Mouse (Mus musculus): ENCODE data around the gene Pi4kb. TPM values are rescaled to one million over a fixed set of nuclear protein-coding genes. Genes with fewer than 3 reads are reported as not detected.

The Pi4kb gene
- total RNA-seq, 2 experiments from 2014 or later: 23.7 to 26.6 TPM

- DNase-seq: peak; percentile 96 to 98
Measured at GRCm38 (mm10) chr3:94953764-94954616, 20.5 kb upstream of the Pi4kb start, which contains the start of gene Rfx5. TSS of gene Rfx5 (plus strand) at chr3:94954075.

- DNase-seq: no peak
Measured at GRCm38 (mm10) chr3:94958295-94958694, 16.2 kb upstream of the Pi4kb start.

- DNase-seq: peak in 1 of 2 experiments; percentile 31
Measured at GRCm38 (mm10) chr3:94959871-94960270, 14.7 kb upstream of the Pi4kb start.

DNA sequence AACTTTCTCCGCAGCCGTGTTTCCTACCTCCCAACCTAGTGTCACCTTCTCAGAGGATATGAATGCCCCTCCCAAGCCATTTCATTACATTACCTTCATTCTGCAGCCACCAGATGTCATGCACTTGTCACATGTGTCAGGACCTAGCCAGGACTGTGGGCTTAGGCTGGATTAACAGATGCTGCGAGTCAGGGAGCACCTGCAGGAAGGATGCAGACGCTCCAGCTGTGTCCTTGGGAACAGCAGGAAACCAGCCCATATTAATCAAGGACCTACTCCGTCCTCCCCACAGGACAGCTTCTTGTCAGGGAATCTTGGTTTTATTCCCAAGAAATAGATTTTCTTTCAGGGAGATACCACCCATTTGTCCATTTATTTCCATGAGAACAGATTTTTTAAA lies 14.2 kb upstream of the Pi4kb start:
- no peak for DNase-seq

GRCm38 (mm10) chr3:94964989-94965388 lies 9.5 kb upstream of the Pi4kb start:
- no peak for DNase-seq

- DNase-seq: no peak
Measured at GRCm38 (mm10) chr3:94965878-94966277, 8.7 kb upstream of the Pi4kb start.

DNA sequence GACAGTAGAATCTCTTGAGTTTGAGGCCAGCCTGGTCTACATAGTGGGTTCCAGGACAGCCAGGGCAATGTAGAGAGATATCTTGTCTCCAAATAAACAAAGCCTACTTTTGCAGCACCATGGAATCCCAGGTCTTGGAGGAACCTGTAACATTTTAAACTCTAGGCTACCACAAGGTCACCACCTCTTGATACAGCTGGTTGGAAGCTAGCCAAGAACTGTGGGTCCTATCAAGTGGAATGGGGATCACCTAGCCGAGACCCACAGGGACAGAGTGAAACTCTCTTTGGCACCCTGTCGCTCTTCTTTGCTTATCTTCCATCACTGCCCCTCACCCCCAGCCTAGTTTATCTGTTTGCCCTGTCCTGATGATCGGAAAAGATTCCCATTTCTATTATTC lies 2.0 kb upstream of the Pi4kb start:
- DNase-seq: no peak

DNA sequence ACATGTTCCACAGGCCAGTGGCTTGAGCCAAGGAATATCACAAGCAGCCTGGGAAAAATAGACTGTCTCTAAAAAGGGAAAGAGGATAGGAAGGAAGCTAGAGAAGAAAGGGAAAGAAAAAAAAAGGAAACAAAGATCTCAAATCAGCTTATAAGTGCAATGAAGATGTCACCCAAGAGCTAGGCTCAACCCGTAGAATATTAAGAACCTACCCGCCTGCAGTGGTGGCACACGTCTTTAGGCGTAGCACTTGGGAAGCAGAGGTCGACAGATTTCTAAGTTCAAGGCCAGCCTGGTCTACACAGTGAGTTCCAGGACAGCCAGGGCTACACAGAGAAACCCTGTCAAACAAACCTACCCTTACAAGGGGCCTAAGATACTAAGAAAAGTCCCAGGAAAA lies 911 bp upstream of the Pi4kb start:
- no peak for DNase-seq

DNA sequence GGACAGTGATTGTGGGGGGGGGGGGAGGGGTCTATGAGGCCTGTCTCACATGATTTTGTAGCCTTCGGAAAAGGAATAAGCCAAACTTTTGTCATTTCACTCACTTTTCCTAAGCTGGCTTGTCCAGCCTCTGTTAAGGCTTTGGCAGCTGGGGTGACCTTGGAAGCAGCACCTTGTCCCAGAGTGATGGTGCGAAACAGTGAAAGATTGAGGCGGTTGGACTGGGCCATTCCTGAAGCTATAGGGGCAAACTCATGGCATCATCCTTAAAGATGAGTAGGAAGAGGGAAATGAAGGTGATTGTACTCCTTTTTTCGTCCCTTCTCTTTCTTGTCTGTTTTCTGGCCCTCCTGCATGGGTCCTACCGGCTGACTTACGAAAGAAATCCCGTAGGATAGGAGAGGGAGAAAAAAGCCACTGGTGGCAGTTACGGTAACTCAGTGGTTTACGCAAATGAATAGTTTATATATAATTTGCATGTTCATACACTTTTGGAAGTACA lies 454 bp upstream of the Pi4kb start:
- DNase-seq: no peak

- peak in 1 of 2 experiments; percentile 31 for DNase-seq
Measured at GRCm38 (mm10) chr3:94984312-94984711, 9.8 kb downstream of the Pi4kb start.

GRCm38 (mm10) chr3:94985513-94985912 lies 11.0 kb downstream of the Pi4kb start:
- no peak for DNase-seq

GRCm38 (mm10) chr3:94987578-94987977 lies 13.0 kb downstream of the Pi4kb start:
- peak; percentile 88 to 94 for DNase-seq

GRCm38 (mm10) chr3:94989159-94989761 lies 14.7 kb downstream of the Pi4kb start:
- DNase-seq: peak; percentile 29 to 43

- DNase-seq: peak; percentile 78 to 95
Measured at GRCm38 (mm10) chr3:94996946-94997345, 22.4 kb downstream of the Pi4kb start.

DNA sequence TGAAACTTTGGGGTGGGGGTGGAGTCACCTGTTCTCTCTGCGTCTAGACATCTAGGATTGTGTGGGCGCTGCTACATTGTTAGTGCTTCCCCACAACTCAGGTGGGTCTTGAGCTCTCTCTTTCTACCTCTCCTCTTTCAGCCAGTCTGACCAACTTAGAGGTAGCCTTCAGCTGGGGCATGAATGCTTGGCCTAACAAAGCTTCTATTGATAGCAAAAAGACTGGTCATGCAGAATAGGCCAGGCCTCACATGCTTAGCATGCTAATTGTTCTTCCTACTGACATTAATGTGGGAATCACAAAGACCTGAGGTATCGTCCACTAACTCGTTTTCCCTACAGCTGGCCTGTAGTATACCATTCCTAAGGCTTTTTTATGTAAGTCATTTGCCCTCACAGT lies 28.0 kb downstream of the Pi4kb start:
- DNase-seq: no peak

- no peak for DNase-seq
Measured at GRCm38 (mm10) chr3:95003273-95003672, 28.7 kb downstream of the Pi4kb start.

GRCm38 (mm10) chr3:95005651-95006050 lies 31.1 kb downstream of the Pi4kb start:
- no peak for DNase-seq

DNA sequence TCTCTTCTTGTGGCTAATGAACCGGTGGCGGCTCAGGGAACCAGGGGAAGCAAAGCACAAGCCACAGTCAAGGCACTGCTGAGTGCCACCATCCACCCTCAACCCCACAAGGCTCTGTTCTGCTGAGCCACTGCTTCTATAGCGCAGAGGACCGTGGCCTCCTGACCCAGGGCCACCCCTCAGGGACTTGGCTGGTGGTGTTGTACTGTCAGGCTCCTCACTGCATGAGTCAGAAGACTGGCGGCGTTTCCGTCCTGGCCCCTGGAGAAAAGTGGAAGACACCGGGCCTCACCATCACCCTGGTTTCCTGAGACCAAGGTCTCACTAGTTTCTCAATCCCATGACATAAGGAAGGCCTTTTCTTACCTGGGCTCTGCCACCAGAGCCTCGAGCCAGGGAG lies 33.2 kb downstream of the Pi4kb start:
- no peak for DNase-seq

- DNase-seq: no peak
Measured at GRCm38 (mm10) chr3:95010396-95010795, 35.9 kb downstream of the Pi4kb start.

DNA sequence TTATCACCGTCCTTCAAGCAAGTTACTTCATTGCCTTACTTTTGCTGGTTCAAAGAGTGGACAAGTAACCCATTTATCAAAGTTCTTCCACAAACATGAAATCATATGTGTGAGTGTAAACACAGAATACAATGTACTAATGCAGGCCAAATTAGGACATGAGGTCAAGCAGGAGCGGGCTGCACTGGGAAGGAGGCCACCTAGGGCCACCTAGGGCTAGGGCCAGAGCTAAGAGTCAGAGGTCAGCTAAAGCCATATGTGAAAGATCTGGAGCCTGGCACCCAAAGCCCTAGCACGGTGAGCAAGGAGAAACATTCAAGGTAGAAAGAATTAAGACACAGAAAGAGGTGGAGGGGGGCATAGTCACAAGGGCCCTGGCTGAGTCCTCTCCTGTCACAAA lies 38.5 kb downstream of the Pi4kb start:
- no peak for DNase-seq

GRCm38 (mm10) chr3:95013699-95014427 lies 39.3 kb downstream of the Pi4kb start:
- peak; percentile 22 to 27 for DNase-seq

- DNase-seq: peak in 1 of 2 experiments; percentile 58
Measured at GRCm38 (mm10) chr3:95014428-95015151, 40.1 kb downstream of the Pi4kb start.
